Comparison of ENCODE assay signal across 7 mouse cellular contexts in the genomic region with DNA sequence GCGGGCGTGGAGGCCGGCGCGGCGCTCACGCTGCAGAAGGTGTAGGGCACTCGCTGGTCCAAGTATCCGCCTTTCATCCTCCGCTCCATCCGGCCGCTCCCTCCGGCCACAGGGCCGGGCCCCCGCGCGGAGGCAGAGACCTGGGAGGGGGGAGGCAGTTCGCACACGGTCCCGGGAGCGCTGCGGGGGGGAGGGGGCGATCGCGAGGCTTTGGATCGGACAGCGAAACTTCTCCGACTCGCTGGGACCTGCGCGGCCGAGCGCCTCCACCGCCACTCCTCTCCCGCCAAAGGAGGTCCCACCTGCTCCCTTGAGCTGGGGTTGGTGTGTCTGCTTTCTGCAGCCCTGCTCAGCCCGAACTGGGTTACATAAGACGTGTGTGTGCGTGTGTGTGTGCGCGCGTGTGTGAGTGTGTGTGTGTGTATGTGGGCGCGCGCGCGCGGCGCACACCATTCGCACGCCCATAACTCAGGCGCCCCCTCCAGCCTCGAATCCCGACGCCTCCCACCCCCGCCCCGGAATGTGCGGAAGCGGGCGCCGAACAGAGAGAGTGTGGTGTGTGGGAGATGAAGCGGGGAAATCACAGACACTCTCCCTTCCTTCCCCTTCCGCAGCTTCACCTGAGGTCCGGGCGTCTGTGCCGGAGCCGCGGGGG. TPM values are rescaled to one million over a fixed set of nuclear protein-coding genes. Genes with fewer than 3 reads are reported as not detected.
A peak's percentile ranks its signal among the peaks of the same experiment; 100 is the strongest.
DNase-seq lines count a peak whose midpoint lies in the region; ATAC-seq and TF ChIP-seq lines count a peak whose summit lies in the region.

No protein-coding gene starts in this region.

- peak; percentile 30 for DNase-seq in CH12.LX (ENCODE audit: extremely low read depth)
- peak; percentile 48 for DNase-seq in cerebellum, adult 9-11 months
- peak; percentile 50 to 60 for DNase-seq in left cerebral cortex, adult 2 months (ENCODE audit: extremely low spot score in 1 of 2, low spot score in 2 of 2)
- DNase-seq in testis, postnatal 14 days (ENCODE audit: low spot score), result peak; percentile 47

- peak overlapping the region; percentile 66 for H3K4me3 ChIP-seq in C2C12 (ENCODE audit: insufficient read depth, poor library complexity, severe bottlenecking)
- H3K4me3 ChIP-seq in CH12.LX (replicated peaks in 1 of 3; ENCODE audit: low read depth in 2 of 3, low read length in 2 of 3, poor library complexity in 1 of 3), result peak overlapping the region; percentile 28 to 65 (median 53)
- peak overlapping the region; percentile 65 for H3K4me3 ChIP-seq in heart, embryonic 11.5 days (ENCODE audit: low read depth, low read length)
- H3K4me3 ChIP-seq in left cerebral cortex, adult 2 months, result peak overlapping the region; percentile 60
- H3K4me3 ChIP-seq in midbrain, embryonic 12.5 days, result peak overlapping the region; percentile 50

- H3K9me3 ChIP-seq in CH12.LX (replicated peaks; ENCODE audit: low read length), result no peaks in the 10 kb centered on the region
- H3K9me3 ChIP-seq in heart, embryonic 11.5 days (replicated peaks; ENCODE audit: control insufficient read depth, low read length), result no peaks in the 10 kb centered on the region
- no peaks in the 10 kb centered on the region for H3K9me3 ChIP-seq in midbrain, embryonic 12.5 days

- TF ChIP-seq EP300 in CH12.LX (IDR thresholded peaks at IDR 0.05; ENCODE audit: low read length), result no peak

- H3K4me2 ChIP-seq in CH12.LX (ENCODE audit: insufficient read depth, low read depth, poor library complexity, severe bottlenecking), result peak overlapping the region; percentile 96
- peak overlapping the region; percentile 97 for H3K4me2 ChIP-seq in heart, embryonic 11.5 days
- peak overlapping the region; percentile 93 for H3K4me2 ChIP-seq in midbrain, embryonic 12.5 days (replicated peaks)

- H3K79me2 ChIP-seq in C2C12 (ENCODE audit: control insufficient read depth, insufficient read depth), result peaks cover 46% of the 10 kb centered on the region
- no peaks in the 10 kb centered on the region for H3K79me2 ChIP-seq in CH12.LX (replicated peaks; ENCODE audit: control insufficient read depth, extremely low read depth, insufficient read depth, poor library complexity, severe bottlenecking)

- no peak for TF ChIP-seq CTCF in C2C12 (IDR thresholded peaks at IDR 0.05; ENCODE audit: control insufficient read depth, insufficient read depth, insufficient read length)
- TF ChIP-seq CTCF in CH12.LX (conservative IDR thresholded peaks at IDR 0.05 in 1 of 2, IDR thresholded peaks at IDR 0.05 in 1 of 2; ENCODE audit: low read depth in 2 of 2, low read length in 2 of 2), result no peak
- no peak for TF ChIP-seq CTCF in left cerebral cortex, adult 2 months (IDR thresholded peaks at IDR 0.05)

- H3K79me3 ChIP-seq in C2C12 (ENCODE audit: low read depth), result peaks cover 36% of the 10 kb centered on the region

- TF ChIP-seq RAD21 in CH12.LX (IDR thresholded peaks at IDR 0.05; ENCODE audit: low read depth, low read length), result no peak

- no peak for TF ChIP-seq POLR2A in CH12.LX (IDR thresholded peaks at IDR 0.05; ENCODE audit: low read depth, low read length)

- dilution Hi-C loops in CH12.LX (cut with MboI; ENCODE audit: extremely low pct_ligation_motif_present, extremely low pct_unique_long_range_greater_than_20kb, low sequenced_read_pairs), result no loop called here

- 0% methylated on average over 59 of the region's 67 CpGs for WGBS in heart, embryonic 11.5 days (ENCODE audit: insufficient replicate concordance)
- WGBS in midbrain, embryonic 12.5 days, result under 1% methylated on average over 49 of the region's 67 CpGs

- no peak overlapping the region for H3K27ac ChIP-seq in CH12.LX (ENCODE audit: insufficient read depth, low read depth)
- peak overlapping the region; percentile 76 for H3K27ac ChIP-seq in heart, embryonic 11.5 days (ENCODE audit: low read depth, low read length)
- H3K27ac ChIP-seq in left cerebral cortex, adult 2 months, result peak overlapping the region; percentile 55
- H3K27ac ChIP-seq in midbrain, embryonic 12.5 days (replicated peaks), result peak overlapping the region; percentile 30; the same call in 1 of the 2 replicates

- peak; percentile 41; the same call in 1 of the 2 replicates for ATAC-seq in heart, embryonic 11.5 days (replicated peaks; ENCODE audit: insufficient number of reproducible peaks, low FRiP score, low TSS enrichment)
- peak; percentile 2; the same call in 1 of the 2 replicates for ATAC-seq in midbrain, embryonic 12.5 days (ENCODE audit: low FRiP score, low read depth)

- H3K27me3 ChIP-seq in C2C12 (ENCODE audit: control insufficient read depth, insufficient read depth, insufficient read length) (no peaks in the 10 kb centered on the region), CH12.LX (replicated peaks) (peaks cover 68% of the 10 kb centered on the region)
- peaks cover 52% of the 10 kb centered on the region for H3K27me3 ChIP-seq in heart, embryonic 11.5 days (ENCODE audit: control insufficient read depth, insufficient read depth, low read length)
- H3K27me3 ChIP-seq in midbrain, embryonic 12.5 days, result peaks cover 97% of the 10 kb centered on the region

- H3K4me1 ChIP-seq in CH12.LX (ENCODE audit: control insufficient read depth in 1 of 2, insufficient read depth in 2 of 2), result peaks cover 4 to 39% of the 10 kb centered on the region in 2 experiments; a peak in 2 of 4 replicates
- peaks cover 16% of the 10 kb centered on the region; the same call in 1 of the 2 replicates for H3K4me1 ChIP-seq in heart, embryonic 11.5 days (ENCODE audit: control insufficient read depth, insufficient read depth, low read length)
- H3K4me1 ChIP-seq in midbrain, embryonic 12.5 days, result peaks cover 21% of the 10 kb centered on the region

- H3K36me3 ChIP-seq in C2C12 (ENCODE audit: control insufficient read depth, insufficient read depth), result no peaks in the 10 kb centered on the region
- no peaks in the 10 kb centered on the region for H3K36me3 ChIP-seq in CH12.LX (replicated peaks in 1 of 2; ENCODE audit: control insufficient read depth in 1 of 2, insufficient read depth in 1 of 2, low read length in 1 of 2)
- no peaks in the 10 kb centered on the region for H3K36me3 ChIP-seq in heart, embryonic 11.5 days (ENCODE audit: control insufficient read depth, insufficient read depth, low read length)
- H3K36me3 ChIP-seq in midbrain, embryonic 12.5 days, result no peaks in the 10 kb centered on the region

- peak overlapping the region; percentile 78 for H3ac ChIP-seq in C2C12 (ENCODE audit: control insufficient read depth, insufficient read length, low read depth)

- intact Hi-C loops in left cerebral cortex, adult 2 months (cut with DNase I), result no loop called here

- no peak overlapping the region for H3K9ac ChIP-seq in CH12.LX (ENCODE audit: insufficient read depth, low read depth)
- peak overlapping the region; percentile 77 for H3K9ac ChIP-seq in heart, embryonic 11.5 days (ENCODE audit: low read depth, low read length)
- H3K9ac ChIP-seq in midbrain, embryonic 12.5 days (replicated peaks), result peak overlapping the region; percentile 51

- in situ Hi-C loops in CH12.LX (cut with MboI; ENCODE audit: low pct_ligation_motif_present, low pct_unique_long_range_greater_than_20kb, low sequenced_read_pairs), result no loop called here

TF ChIP-seq in C2C12, 6 proteins besides CTCF, POLR2A, EP300 and RAD21:
- peak; percentile 1 for TF ChIP-seq MYOD1 (IDR thresholded peaks at IDR 0.05; ENCODE audit: control insufficient read depth, insufficient read length, low read depth)
- no peak for TF ChIP-seq MYOG (IDR thresholded peaks at IDR 0.05; ENCODE audit: control insufficient read depth, extremely low read depth, insufficient read length)
- TF ChIP-seq MAX (IDR thresholded peaks at IDR 0.05), result no peak

TF ChIP-seq in CH12.LX, 34 proteins besides CTCF, POLR2A, EP300 and RAD21:
- no peak for TF ChIP-seq HCFC1 (IDR thresholded peaks at IDR 0.05; ENCODE audit: low read depth, low read length)
- no peak for TF ChIP-seq MAX (IDR thresholded peaks at IDR 0.05; ENCODE audit: low read length)
- no peak for TF ChIP-seq MYC (IDR thresholded peaks at IDR 0.05; ENCODE audit: low read depth, low read length)
- no peak for TF ChIP-seq SMC3 (IDR thresholded peaks at IDR 0.05; ENCODE audit: low read depth, low read length)
- TF ChIP-seq ZNF384 (IDR thresholded peaks at IDR 0.05; ENCODE audit: low read depth, low read length), result no peak
- no peak for TF ChIP-seq USF2 (conservative IDR thresholded peaks at IDR 0.05; ENCODE audit: low read depth, low read length)
- TF ChIP-seq MAZ (IDR thresholded peaks at IDR 0.05; ENCODE audit: low read depth, low read length), result no peak
- peak; percentile 20; the same call in 1 of the 2 replicates for TF ChIP-seq BHLHE40 (IDR thresholded peaks at IDR 0.05; ENCODE audit: low read depth, low read length)
- TF ChIP-seq NRF1 (IDR thresholded peaks at IDR 0.05; ENCODE audit: low read depth, low read length), result peak; percentile 42; the same call in 1 of the 2 replicates

RNA-seq across cellular contexts. Expression of gene Etv4, which starts 0.6 kb away (rescaled TPM):
- polyA plus RNA-seq in C2C12 (2012; fragmentation: generic; extraction: Trizol) (67.5 TPM), CH12.LX (2012; ENCODE audit: insufficient read length, low read depth) (2.0 and 2.4 TPM in 2 replicates)
- total RNA-seq in CH12.LX (2012; rRNA removed) (3.1 and 4.2 TPM in 2 replicates), CH12.LX (2014; rRNA removed) (2.4 and 2.9 TPM in 2 replicates)
- polyA plus RNA-seq in heart, embryonic 11.5 days (2014; fragmentation: Nextera tagmentation; extraction: Ambion mirVana), result 4.5 and 8.7 TPM in 2 replicates
- 10 to 100 TPM; 14.1 to 18.6 TPM for total RNA-seq in left cerebral cortex, adult 2 months (2021)
- polyA plus RNA-seq in midbrain, embryonic 12.5 days (2016; fragmentation: Nextera tagmentation; extraction: Ambion mirVana), result 4.1 and 4.3 TPM in 2 replicates

RNA-seq across cellular contexts. Expression of gene Dhx8, which starts 51.9 kb away (rescaled TPM):
- 17.1 TPM for polyA plus RNA-seq in C2C12 (2012; fragmentation: generic; extraction: Trizol)
- total RNA-seq in CH12.LX (2012; rRNA removed), result 33.4 and 40.1 TPM in 2 replicates
- total RNA-seq in CH12.LX (2014; rRNA removed), result 22.4 and 24.3 TPM in 2 replicates
- polyA plus RNA-seq in CH12.LX (2012; ENCODE audit: insufficient read length, low read depth), result 57.7 and 61.7 TPM in 2 replicates
- polyA plus RNA-seq in heart, embryonic 11.5 days (2014; fragmentation: Nextera tagmentation; extraction: Ambion mirVana), result 24.3 and 26.1 TPM in 2 replicates
- total RNA-seq in left cerebral cortex, adult 2 months (2021), result 10 to 100 TPM; 36.8 to 39.3 TPM
- 46.9 and 48.0 TPM in 2 replicates for polyA plus RNA-seq in midbrain, embryonic 12.5 days (2016; fragmentation: Nextera tagmentation; extraction: Ambion mirVana)
